Mouse (Mus musculus) myocyte (in vitro differentiated cells): ENCODE measurements around the gene Olfr266. TPM values are rescaled to one million over a fixed set of nuclear protein-coding genes. Genes with fewer than 3 reads are reported as not detected.

Experiments used
- H3K27me3 ChIP-seq: one replicate; pipeline ENCODE4 v1.6.1; 2011; ENCODE audit not compliant: control insufficient read depth, insufficient read depth, insufficient read length
- H3K36me3 ChIP-seq: one replicate; pipeline ENCODE4 v1.6.1; 2011; ENCODE audit not compliant: control insufficient read depth, insufficient read depth
- H3K4me2 ChIP-seq: one replicate; pipeline ENCODE4 v1.6.1; 2011; ENCODE audit warnings: low read depth, control low read depth
- H3K4me3 ChIP-seq: one replicate; pipeline ENCODE4 v1.5.1; 2011; ENCODE audit warnings: mild to moderate bottlenecking, control low read depth, moderate library complexity
- H3K79me2 ChIP-seq: one replicate; pipeline ENCODE4 v1.6.1; 2011; ENCODE audit not compliant: control insufficient read depth, insufficient read depth
- H3ac ChIP-seq: one replicate; pipeline ENCODE4 v1.6.1; 2011; ENCODE audit not compliant: control insufficient read depth, insufficient read length
- CEBPB ChIP-seq: IDR thresholded peaks from 2 replicates; pipeline ENCODE4 v1.6.1; 2011; ENCODE audit warnings: mild to moderate bottlenecking, moderate library complexity; ENCODE audit not compliant: poor library complexity, insufficient read depth, severe bottlenecking
- E2F4 ChIP-seq: IDR thresholded peaks from one replicate; pipeline ENCODE4 v1.6.1; 2011; ENCODE audit warnings: mild to moderate bottlenecking, control low read depth, moderate library complexity; ENCODE audit not compliant: insufficient read depth
- MAX ChIP-seq: IDR thresholded peaks from one replicate; pipeline ENCODE4 v1.6.1; 2011; ENCODE audit warnings: low read depth, mild to moderate bottlenecking, control low read depth
- MYOD1 ChIP-seq, 3 experiments: IDR thresholded peaks; one replicate each; pipeline ENCODE4 v1.6.1; 2011; ENCODE audit warnings: control low read depth in 2 of 3, low read depth in 2 of 3, mild to moderate bottlenecking in 2 of 3, moderate library complexity in 1 of 3; ENCODE audit not compliant: insufficient read length in 2 of 3, control insufficient read depth in 1 of 3
- MYOG ChIP-seq, 3 experiments: IDR thresholded peaks; one replicate each; pipeline ENCODE4 v1.6.1; 2011; ENCODE audit warnings: control low read depth in 2 of 3, low read depth in 2 of 3, mild to moderate bottlenecking in 2 of 3; ENCODE audit not compliant: insufficient read length in 2 of 3, control insufficient read depth in 1 of 3, insufficient read depth in 1 of 3
- POLR2A ChIP-seq: IDR thresholded peaks from one replicate; pipeline ENCODE4 v1.6.1; 2011; ENCODE audit warnings: low read depth, mild to moderate bottlenecking, control low read depth, moderate library complexity; ENCODE audit not compliant: insufficient read length
- POLR2AphosphoS2 ChIP-seq: IDR thresholded peaks from one replicate; pipeline ENCODE4 v1.6.1; 2011; ENCODE audit warnings: low read depth, control low read depth; ENCODE audit not compliant: insufficient read length
- REST ChIP-seq: IDR thresholded peaks from one replicate; pipeline ENCODE4 v1.6.1; 2011; ENCODE audit warnings: mild to moderate bottlenecking, control low read depth, moderate library complexity; ENCODE audit not compliant: insufficient read depth, insufficient read length
- SRF ChIP-seq: IDR thresholded peaks from one replicate; pipeline ENCODE4 v1.6.1; 2011; ENCODE audit warnings: low read depth; ENCODE audit not compliant: control insufficient read depth, insufficient read length
- TCF12 ChIP-seq: IDR thresholded peaks from one replicate; pipeline ENCODE4 v1.6.1; 2011; ENCODE audit warnings: mild to moderate bottlenecking, control low read depth; ENCODE audit not compliant: poor library complexity, insufficient read depth, severe bottlenecking
- TCF3 ChIP-seq: IDR thresholded peaks from one replicate; pipeline ENCODE4 v1.6.1; 2011; ENCODE audit warnings: low read depth, control low read depth; ENCODE audit not compliant: insufficient read length
- USF1 ChIP-seq: IDR thresholded peaks from one replicate; pipeline ENCODE4 v1.6.1; 2011; ENCODE audit warnings: low read depth, mild to moderate bottlenecking, control low read depth, moderate library complexity
- polyA plus RNA-seq: library from polyadenylated mRNA; unstranded; fragments of >200 nt; fragmentation: generic; extraction: Trizol; gene quantifications from one replicate; pipeline ENCODE4 v1.2.1, GENCODE M21; 2012; ENCODE audit warnings: missing spikeins

Gene Olfr266
- not detected for polyA plus RNA-seq

- TF ChIP-seq MYOG (IDR thresholded peaks at IDR 0.05; ENCODE audit: control insufficient read depth in 1 of 3, insufficient read depth in 1 of 3, insufficient read length in 2 of 3, low read depth in 2 of 3) (no peak), TCF3 (no peak), SRF (no peak), MAX (no peak), CEBPB (no peak), POLR2A (no peak), POLR2AphosphoS2 (no peak), USF1 (no peak), MYOD1 (IDR thresholded peaks at IDR 0.05; ENCODE audit: control insufficient read depth in 1 of 3, insufficient read length in 2 of 3, low read depth in 2 of 3) (no peak), TCF12 (no peak), E2F4 (no peak), REST (no peak)
- Histone ChIP-seq H3ac (no peak within 1 kb of the TSS), H3K27me3 (no peaks in the 10 kb centered on the region), H3K4me3 (no peak within 1 kb of the TSS), H3K79me2 (no peaks in the 10 kb centered on the region), H3K36me3 (no peaks in the 10 kb centered on the region), H3K4me2 (no peak within 1 kb of the TSS)
These were observed at the start of gene Olfr266 for GRCm38 (mm10) chr3:106826187-106826586. TSS of gene Olfr266 (minus strand) at chr3:106826287.

- Histone ChIP-seq H3K79me2 (no peaks in the 10 kb centered on the region), H3K4me2 (peak overlapping the region; percentile 31), H3K4me3 (no peak overlapping the region), H3K36me3 (no peaks in the 10 kb centered on the region), H3K27me3 (no peaks in the 10 kb centered on the region), H3ac (no peak overlapping the region)
- TF ChIP-seq MAX (no peak), MYOD1 (IDR thresholded peaks at IDR 0.05; ENCODE audit: control insufficient read depth in 1 of 3, insufficient read length in 2 of 3, low read depth in 2 of 3) (peak in 1 of 3 experiments; percentile 43)
These were observed 49.5 kb upstream of the Olfr266 start for GRCm38 (mm10) chr3:106875626-106876025.

- TF ChIP-seq TCF3 = no peak
- TF ChIP-seq TCF12 = no peak
- TF ChIP-seq CEBPB = no peak
- TF ChIP-seq E2F4 = no peak
- H3K36me3 ChIP-seq = no peaks in the 10 kb centered on the region
- H3K79me2 ChIP-seq = no peaks in the 10 kb centered on the region
These were observed 46.8 kb upstream of the Olfr266 start for GRCm38 (mm10) chr3:106872893-106873292.

GRCm38 (mm10) chr3:106832107-106832506 is 6.0 kb upstream of the Olfr266 start:
- H3K79me2 ChIP-seq = no peaks in the 10 kb centered on the region
- H3ac ChIP-seq = no peak overlapping the region
- no peaks in the 10 kb centered on the region for H3K27me3 ChIP-seq
- no peaks in the 10 kb centered on the region for H3K36me3 ChIP-seq
- no peak overlapping the region for H3K4me2 ChIP-seq
- TF ChIP-seq USF1 (no peak), MYOD1 (IDR thresholded peaks at IDR 0.05; ENCODE audit: control insufficient read depth in 1 of 3, insufficient read length in 2 of 3, low read depth in 2 of 3) (peak; percentile 57 to 95 (median 92)), TCF12 (peak; percentile 69), CEBPB (peak; percentile 100), MYOG (IDR thresholded peaks at IDR 0.05; ENCODE audit: control insufficient read depth in 1 of 3, insufficient read depth in 1 of 3, insufficient read length in 2 of 3, low read depth in 2 of 3) (peak; percentile 9 to 85 (median 62)), MAX (no peak), TCF3 (peak; percentile 59), POLR2A (no peak), SRF (peak; percentile 63), REST (no peak), E2F4 (no peak), POLR2AphosphoS2 (no peak)
- H3K4me3 ChIP-seq = no peak overlapping the region

More at GRCm38 (mm10) chr3:106872893-106873292, 46.8 kb upstream of the Olfr266 start:
- Histone ChIP-seq H3K4me2 (no peak overlapping the region), H3K27me3 (no peaks in the 10 kb centered on the region), H3ac (no peak overlapping the region), H3K4me3 (no peak overlapping the region)

GRCm38 (mm10) chr3:106817676-106818075 is 8.4 kb downstream of the Olfr266 start:
- no peak overlapping the region for H3ac ChIP-seq
- no peaks in the 10 kb centered on the region for H3K79me2 ChIP-seq
- H3K27me3 ChIP-seq = no peaks in the 10 kb centered on the region
- no peaks in the 10 kb centered on the region for H3K36me3 ChIP-seq
- TF ChIP-seq CEBPB (no peak), POLR2A (no peak), TCF12 (no peak), E2F4 (no peak)
- H3K4me3 ChIP-seq = no peak overlapping the region
- H3K4me2 ChIP-seq = no peak overlapping the region

- TF ChIP-seq TCF12 = no peak
- TF ChIP-seq MYOD1 (IDR thresholded peaks at IDR 0.05; ENCODE audit: control insufficient read depth in 1 of 3, insufficient read length in 2 of 3, low read depth in 2 of 3) = no peak
- no peak for TF ChIP-seq MAX
- TF ChIP-seq POLR2A = no peak
- TF ChIP-seq SRF = no peak
- Histone ChIP-seq H3K36me3 (no peaks in the 10 kb centered on the region), H3K79me2 (no peaks in the 10 kb centered on the region), H3ac (no peak overlapping the region), H3K27me3 (no peaks in the 10 kb centered on the region), H3K4me2 (no peak overlapping the region), H3K4me3 (no peak overlapping the region)
These were observed 17.0 kb downstream of the Olfr266 start for GRCm38 (mm10) chr3:106808972-106809695.
